Mouse (Mus musculus): Measurements from ENCODE around the gene Slc22a1. TPM values are rescaled to one million over a fixed set of nuclear protein-coding genes. Genes with fewer than 3 reads are reported as not detected.
"Not testable (repeated sequence)": the region's sequence is repeated elsewhere in the genome, so short reads cannot be mapped to it uniquely, and the experiment has no call there.

The Slc22a1 gene
- total RNA-seq, 2 experiments from 2014 or later = 2.3 to 3.4 TPM

DNA sequence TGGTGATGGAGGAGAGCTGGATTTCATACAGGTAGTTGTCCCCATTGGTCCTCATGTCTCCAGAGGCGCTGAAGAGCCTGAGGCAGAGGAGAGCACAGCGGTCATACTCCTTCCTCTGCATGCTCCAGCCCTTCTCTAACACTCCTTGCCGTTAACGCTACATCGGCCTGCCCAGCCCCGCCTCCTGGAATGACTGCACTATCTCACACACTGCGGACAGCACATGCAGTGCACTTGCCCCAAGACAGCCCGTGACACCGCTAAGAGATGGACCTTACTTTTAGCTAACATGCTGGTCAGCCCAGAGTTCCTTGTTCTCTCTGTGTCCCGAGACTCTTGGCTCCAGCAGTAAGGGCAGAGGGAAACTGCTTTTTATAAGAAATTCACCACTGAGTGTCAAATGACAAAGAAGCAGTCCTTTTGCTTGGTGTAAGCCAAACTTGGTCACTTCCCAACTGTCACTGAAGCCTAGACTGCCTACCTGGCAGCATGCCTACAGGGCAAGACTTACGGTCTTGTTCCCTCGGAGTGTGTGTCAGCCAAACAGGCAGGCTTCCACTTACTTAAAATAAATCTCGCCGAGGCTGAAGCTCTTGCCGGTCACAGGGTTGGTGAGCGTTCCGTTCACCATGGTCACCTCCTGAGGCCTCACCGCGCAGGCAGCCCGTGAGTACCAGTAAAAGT is 12.9 kb upstream of the Slc22a1 start:
- DNase-seq = peak; percentile 74 to 80
- intact Hi-C loops (cut with DNase I) = loop anchor here (1.0 kb wide), 1 partner anchor 273 kb away; no protein-coding TSS in a partner anchor

DNA sequence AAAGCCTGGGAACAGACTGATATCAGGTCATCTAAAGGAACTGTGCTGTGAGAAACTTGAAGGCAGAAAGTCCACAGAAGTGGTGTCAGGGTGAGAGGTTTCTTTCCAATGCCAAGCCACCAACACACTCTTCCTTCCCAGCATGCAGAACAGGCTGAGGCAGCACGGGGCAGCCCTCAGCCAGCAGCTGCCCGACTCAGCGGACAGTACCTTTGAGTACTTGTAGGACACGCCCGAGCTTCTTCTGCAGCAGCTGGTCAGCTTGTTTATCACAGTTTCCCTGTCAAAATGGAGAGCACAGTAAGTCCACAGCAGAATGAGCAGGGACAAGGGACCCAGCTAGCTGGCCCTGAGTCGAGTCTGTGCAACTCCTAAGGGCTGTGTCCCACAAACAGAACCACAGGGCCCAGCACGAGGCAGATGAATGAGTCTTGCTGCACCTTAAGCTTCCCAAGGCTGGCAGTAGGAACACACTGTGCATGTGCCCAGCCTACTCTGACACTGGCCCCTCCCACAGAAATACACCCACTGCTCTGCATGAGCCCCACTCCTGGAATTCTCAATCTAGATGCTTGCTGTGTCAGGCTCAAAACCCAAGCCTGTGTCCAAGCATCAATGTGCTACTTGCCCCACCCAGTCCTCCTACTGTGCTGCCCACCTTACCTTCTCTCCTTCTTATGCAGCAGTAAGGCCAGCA is 9.4 kb upstream of the Slc22a1 start:
- intact Hi-C loops (cut with DNase I) = no loop called here
- DNase-seq = no peak

DNA sequence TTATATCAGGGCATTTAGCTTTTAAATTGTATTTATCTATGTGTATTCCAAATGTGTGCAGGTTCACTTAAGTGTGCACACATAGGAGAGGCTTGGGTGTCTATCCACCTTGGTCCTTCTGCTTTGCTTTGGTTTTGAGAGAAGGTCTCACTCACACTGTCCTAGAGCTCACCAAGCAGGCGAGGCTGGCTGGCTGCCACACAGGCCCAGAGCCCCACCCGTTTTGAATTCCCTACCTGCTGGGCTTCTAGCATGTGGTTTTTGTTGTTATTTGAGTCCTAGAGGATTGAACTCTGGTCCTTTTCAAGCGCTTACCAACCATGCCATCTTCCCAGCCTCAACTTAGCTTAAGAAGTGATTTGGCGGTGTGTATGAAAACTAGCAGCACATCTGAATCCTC is 8.8 kb upstream of the Slc22a1 start:
- DNase-seq = peak; percentile 49 to 51
- intact Hi-C loops (cut with DNase I) = no loop called here

DNA sequence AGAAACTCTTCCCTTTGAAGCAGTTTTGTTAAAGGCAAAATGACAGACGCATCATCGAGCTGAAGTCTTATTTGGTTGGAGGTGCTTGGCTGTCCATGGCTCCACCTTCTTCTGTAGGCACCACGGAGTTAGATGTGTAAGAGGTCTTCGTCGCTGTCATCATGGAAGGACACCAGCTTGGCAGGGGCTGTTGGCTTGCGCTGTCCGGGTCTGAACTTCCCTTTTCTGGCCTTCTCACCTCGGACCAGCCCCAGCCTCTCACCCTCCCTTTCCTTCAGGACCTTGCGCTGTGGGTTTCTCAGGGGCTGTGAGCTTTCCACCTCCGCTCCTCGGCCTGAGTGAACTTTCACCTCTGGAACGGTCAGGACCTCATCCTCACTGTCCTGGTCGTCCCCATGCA is 8.0 kb upstream of the Slc22a1 start:
- no peak for DNase-seq
- intact Hi-C loops (cut with DNase I) = no loop called here

DNA sequence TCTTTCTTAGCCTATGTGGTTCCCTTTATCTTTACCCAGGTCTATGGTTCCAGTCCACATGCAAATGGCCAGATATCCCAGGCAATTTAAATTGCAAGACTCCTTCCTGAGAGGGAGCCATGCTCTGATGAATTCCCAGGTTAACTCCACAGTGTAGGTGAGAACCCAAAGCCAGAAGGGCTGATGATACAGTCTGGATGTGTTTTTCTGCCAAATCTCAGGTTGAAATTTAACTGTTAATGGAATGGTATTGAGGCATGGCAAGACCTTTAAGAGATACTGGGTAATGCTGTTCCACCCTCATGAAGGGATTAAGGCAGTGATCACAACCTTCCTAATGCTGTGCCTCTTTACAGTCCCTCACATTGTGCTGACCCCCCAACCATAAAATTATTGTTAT is 2.6 kb upstream of the Slc22a1 start:
- DNase-seq = no peak

DNA sequence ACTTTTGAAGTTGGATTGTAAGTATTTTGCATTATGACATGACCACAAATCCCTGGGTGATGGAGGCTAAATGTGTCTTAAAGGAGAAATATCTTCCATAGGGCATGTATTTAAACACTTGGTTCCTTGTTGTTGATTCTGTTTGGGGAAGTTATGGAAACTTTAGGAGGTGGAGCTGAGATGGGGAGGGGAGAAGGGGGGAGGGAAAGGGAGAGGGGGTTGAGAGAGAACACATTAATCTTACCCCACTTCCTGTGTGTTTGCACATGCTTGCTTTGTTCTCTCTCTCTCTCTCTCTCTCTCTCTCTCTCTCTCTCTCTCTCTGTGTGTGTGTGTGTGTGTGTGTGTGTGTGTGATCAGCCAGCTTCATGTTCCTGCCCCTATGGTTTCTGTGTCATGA is 1.5 kb upstream of the Slc22a1 start:
- intact Hi-C loops (cut with DNase I) = no loop called here
- DNase-seq = no peak

More for the DNA sequence above, 2.6 kb upstream of the Slc22a1 start:
- intact Hi-C loops (cut with DNase I) = no loop called here

DNA sequence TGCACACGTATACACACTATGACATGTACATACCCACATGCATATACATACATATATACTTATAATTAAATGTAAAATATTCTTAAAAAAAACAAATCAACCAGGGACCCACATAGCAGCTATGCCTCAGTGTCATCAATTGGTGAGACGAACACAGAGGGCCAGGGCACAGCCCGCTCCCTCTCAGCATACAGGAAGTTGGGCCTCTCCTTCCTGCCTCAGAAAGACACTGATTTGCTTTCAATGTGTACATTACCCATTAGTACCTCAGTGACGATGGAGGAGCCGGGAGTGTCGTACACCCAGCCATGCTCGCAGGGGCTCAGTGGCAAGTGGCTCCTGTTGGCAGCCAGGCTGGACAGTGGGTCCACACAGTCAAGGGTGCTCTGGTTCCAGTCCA is 649 bp downstream of the Slc22a1 start:
- intact Hi-C loops (cut with DNase I); DNase-seq: not testable (repeated sequence)

DNA sequence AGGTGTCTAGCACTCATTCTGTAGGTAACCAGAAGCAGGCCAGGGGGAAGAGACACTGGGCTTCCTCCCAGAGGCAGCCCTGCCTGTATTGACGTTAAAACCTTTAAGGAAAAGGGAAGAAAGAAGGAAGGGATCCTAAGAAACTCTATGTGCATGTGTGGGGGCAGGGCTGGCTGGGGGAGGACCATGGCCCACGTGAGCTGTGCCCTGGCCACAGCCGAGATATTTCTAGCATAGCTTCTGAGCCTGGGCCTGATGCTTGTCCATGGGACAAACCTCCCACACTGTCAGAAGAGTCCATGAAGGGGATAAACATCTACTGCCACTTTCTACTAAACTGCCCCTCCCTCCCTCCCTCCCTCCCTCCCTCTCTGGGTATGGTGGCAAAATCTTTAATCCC is 1.8 kb downstream of the Slc22a1 start:
- intact Hi-C loops (cut with DNase I) = no loop called here
- no peak for DNase-seq

DNA sequence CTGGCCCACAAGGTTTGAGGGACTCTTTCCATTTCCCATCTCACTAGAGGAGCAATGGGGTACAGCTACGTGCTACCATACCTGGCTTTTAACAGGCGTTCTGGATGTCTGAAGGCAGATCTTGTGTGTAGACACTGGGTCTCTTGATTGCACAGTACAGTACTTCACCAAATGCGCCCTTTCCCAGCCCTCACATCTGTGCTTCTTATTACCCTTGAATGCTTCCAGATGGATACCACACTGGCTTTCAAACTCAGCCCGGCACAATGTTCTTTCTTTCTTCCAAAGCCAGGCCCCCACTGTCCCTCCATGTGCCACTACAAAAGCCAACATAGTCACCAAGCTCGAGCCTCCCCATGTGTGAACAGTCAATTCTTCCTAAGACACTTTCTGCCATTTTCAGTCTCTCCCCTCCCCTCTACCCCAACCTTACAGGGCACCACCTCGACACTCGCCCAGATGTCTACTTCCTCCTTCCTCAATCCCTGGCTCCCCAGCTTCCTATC is 3.3 kb downstream of the Slc22a1 start:
- DNase-seq = no peak
- intact Hi-C loops (cut with DNase I) = no loop called here

DNA sequence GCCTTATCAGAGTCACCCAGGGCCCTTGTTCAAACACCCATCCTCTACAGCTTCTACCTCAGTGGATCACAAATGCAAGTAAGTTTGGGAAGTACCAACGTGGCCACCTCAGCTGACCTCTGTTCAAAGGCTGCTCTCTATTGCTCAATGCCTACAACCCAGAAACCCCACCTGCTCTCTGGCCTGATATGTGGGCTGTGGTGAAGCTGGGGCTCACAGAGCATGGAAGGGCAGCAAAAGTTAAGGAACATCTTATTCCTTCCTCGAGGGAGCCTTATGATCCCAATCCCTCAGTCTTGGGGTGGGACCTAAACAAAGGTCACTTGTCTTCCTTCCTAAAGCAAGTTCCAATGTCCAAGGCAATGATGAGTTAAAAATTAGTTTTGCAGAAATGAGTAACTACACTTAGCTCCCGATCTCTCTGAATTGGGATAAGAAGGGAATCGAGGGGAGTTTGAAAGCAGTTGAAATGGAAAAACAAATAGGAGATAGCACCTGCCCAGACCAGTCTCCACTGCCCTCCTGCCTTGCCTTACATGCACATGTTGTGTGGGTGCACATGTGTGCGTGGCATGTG is 4.5 kb downstream of the Slc22a1 start:
- DNase-seq = no peak
- intact Hi-C loops (cut with DNase I) = no loop called here

DNA sequence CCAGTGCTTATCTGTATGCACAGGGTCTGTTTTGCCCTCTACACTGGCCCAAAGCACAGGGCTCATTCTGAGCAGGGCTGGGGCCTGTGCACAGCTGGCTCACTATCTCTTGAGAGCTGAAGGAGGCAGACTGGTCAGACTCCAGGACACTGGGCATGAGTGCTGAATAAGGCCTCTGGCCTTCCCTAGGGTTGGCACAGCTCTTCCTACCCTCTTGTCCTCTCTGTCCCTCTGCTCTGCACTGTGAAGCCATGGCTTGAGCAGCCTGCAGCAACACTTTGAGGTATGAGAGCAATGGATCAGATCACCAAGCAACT is 6.3 kb downstream of the Slc22a1 start:
- intact Hi-C loops (cut with DNase I) = no loop called here
- DNase-seq = peak; percentile 28 to 31

DNA sequence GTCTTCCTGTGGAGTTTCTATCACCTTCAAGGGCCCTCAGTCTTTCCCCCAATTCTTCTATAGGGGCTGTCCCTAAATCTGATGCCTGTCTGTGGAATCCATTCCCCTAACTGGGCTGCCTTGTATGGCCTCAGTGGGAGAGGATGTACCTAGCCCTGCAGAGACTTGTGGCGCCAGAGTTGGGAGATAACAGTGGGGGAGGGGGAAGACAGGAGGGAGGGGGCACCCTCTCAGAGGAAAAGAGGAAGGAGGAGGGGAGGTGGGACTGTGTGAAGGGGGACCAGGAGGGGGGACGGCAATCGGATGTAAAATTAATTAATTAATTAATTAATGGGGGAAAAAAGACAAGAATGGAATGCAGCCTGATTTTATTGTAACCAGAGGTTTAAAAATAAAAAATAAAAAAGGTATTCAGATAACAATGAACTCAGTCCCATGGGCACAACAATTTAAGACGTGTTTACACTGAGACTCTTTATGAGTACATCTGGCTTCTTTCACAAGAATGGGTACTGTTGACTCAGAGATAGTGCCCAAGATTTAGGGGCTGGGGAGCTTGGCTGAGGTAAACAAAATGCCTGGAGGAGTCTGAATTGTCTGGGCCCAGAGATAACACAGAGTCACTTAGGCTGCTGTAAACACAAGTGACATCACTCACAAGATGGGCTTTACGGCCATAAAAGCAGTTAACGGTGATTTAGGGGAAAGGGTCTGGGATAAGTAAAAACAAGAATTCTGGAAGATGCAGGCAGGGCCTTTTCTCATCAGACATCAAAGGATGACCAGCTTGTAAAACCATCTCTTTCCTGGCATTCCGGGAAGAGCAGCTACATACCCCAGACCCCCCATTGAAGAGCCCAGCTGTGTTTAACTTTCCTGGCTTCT is 6.9 kb downstream of the Slc22a1 start:
- no peak for DNase-seq
- intact Hi-C loops (cut with DNase I) = no loop called here

DNA sequence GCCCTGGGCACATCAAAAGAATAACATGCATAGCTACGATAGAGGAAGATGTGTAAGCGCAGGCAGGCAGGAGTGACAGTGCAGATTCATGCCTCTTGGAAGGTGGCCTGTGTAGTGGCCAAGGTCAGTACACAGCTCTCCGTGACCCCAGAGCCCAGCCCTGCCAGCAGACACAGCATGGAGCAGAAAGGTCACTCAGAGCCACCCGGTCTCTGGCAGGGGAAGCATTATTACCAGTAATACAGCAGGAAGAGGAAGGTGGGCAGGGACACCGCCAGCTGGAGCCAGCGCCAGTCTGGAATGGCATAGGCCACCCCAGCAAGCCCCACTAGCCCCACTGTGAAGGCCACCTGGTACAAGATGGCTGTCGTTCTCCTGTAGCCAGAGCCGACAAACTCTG is 11.5 kb downstream of the Slc22a1 start:
- DNase-seq = peak in 1 of 2 experiments; percentile 31
- intact Hi-C loops (cut with DNase I) = no loop called here

DNA sequence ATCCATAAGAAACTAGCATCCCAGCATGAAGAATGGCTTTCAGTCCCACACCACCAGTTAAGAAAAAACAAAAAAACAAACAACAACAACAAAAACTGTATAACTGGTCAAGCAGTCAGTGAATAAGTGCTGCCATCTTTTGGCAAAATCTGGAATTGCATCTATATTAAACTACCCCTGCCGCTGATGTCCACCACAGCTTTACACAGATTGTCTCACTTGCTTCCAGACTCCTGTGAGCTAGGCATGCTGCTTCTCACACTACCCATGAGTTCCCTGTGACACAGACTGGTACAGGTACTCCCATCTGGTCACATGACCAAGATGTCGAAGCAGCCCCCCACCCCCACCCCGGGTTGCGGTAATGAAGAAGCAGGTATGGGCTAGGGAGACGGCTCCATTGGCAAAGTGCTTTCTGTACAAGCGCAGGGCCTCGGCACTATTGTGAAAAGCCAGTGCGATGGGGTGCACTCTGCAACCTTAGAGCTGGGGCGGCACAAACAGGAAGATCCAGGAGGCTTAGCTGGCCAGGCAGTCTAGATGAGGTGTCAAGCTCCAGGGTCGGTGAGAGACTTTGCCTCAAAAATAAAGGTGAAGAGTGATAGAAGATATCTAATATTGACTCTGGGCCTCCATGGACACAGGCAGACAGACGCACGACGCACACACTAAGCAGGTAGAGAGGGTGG is 14.9 kb downstream of the Slc22a1 start:
- DNase-seq = peak; percentile 60 to 79
- intact Hi-C loops (cut with DNase I) = loop anchor here (1.0 kb wide), 2 partner anchors 126 to 244 kb away; no protein-coding TSS in a partner anchor

DNA sequence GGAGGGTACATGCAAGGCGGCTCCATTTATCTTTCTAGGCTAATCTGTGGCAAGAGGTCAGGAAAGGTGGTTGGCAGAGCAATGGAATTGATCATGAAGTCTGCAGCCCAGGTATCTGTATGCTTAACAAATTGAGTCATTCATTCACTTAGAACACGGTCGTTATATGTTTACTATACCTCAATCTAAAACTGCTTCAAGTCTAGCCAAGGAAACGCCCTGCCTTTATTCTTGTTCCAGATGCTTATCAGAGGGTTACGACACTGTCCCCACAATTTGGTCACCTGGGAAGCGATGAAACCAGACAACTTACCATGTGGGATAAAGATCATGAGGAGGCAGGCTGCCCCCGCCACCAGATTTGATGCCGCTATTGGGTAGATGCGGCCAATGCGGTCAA is 16.4 kb downstream of the Slc22a1 start:
- DNase-seq = no peak
- intact Hi-C loops (cut with DNase I) = no loop called here

DNA sequence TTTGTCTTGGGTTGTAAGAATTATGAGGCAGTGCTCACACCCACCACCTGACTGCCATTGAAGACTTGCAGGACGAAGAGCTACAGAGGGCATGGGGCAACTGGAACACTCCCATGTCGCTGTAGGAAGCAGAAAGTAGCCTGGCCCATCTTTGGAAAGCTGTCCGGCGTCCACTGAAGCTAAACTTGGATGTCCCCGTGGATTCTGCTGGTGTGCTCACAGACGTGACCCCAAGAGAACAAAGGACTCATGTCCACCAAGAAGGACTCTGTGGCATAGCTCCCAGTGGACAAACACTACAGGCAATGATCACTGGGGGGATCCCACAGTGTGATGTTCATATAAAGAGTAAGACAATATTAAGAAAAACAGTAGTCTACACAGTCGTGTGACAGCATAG is 16.8 kb downstream of the Slc22a1 start:
- intact Hi-C loops (cut with DNase I) = no loop called here
- DNase-seq = no peak

DNA sequence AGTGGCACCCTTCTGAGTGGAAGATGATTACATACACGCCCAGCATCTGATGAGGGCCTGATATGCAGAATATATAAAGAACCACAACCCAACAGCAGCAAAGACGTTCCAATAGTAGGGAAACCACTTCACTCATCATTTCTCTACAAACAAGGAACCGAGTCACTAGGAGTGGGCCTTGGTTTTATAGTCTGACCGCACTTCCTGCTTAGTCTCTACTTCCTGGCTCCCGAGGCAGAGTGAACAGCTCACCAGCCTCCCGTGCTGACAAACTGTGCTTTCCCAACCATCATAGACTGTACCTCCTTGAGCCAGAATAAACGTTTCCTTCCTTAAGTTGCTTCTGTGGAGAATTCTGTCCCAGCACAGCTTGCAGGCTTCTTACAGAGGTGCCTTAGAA is 19.8 kb downstream of the Slc22a1 start:
- DNase-seq = no peak
- intact Hi-C loops (cut with DNase I) = no loop called here

DNA sequence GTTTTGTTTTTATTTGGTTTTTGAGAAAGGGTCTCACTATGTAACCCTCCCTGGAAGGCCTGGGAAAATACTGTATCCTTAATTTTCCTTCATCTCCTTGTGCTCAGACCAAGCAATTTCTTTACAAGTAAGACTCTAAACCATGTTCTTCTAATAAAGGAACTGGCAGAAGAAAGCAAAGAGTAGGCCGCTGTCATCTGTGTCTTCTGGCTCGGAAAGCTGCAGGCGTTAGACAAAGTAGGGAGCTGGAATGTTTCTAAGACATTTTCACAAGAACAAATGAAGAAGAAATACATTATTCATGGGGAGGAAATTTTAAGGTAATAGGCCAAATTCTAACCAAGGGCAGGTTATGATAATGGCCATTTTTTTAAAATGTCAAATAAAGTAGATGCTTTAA is 21.6 kb downstream of the Slc22a1 start:
- DNase-seq = no peak
- intact Hi-C loops (cut with DNase I) = no loop called here

DNA sequence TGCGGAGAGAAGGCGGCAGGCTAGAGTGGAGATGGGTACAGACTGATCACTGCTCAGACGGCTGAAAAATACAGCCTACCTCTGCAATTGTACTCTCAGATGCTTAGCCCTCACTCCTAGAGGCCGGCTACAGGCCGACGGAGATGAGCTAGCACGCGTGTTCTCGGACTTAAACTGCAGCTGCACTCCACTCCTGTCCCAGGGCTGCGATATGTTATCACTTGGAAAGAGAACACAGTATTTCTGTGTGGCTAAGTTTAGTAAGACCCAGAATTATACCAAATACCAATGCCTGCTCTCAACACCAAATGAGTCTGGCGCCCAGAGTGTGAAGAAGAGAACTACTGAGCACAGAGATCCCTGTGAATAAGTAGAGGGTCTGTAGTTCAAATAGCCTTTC is 23.0 kb downstream of the Slc22a1 start:
- DNase-seq = no peak
- intact Hi-C loops (cut with DNase I) = no loop called here

DNA sequence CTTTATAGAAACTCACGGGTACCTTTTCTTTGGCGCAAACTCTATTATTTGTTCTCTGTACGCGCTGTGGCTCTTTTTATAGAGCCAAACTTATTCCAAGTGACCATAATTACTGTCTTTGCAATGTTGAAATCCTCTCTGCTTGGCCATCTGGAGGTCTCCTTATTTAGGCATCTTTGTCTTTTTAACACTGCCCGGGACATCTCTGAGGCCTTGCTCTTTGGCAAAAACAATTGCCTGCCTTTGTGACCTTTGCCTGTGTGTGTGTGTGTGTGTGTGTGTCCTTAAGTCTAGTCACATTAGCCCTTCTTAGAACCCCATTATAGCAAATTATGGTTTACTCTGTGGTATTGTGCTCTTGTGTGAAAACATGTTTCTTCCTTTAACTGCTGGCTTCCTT is 30.2 kb downstream of the Slc22a1 start:
- intact Hi-C loops (cut with DNase I) = no loop called here
- DNase-seq = no peak

Data from heart, postnatal 10 days (tissue).